Mouse (Mus musculus) v-Abl transformed pro-B cells (cell line): ENCODE measurements around the gene Hes3.

Experiments
- in situ Hi-C, 2 experiments: fragments of 400-800 bp; cut with MboI; formaldehyde crosslinking; loops; one replicate each; pipeline ENCODE4 v1.15.1; 2025; ENCODE audit not compliant: unreplicated experiment in 2 of 2

Hes3 gene

DNA sequence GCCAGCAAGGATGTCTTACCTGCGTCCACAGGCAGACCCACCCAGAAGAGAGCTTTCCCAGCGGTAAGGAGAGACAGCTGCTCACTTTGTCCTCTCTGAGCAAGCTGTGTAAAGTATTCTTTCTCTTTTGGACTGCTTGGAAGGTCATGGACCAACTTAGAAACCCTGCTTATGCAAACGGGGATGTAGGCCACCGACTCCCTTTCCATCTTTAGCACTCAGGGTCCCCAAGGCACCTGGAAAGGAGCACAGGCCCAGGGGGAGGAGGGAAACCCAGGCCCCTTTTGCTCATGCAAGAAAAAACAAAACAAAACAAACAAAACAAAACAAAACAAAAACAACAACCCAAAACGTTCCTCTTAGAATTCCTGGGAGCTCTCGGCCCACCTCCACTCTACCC is at the start of gene Hes3:
Hes3 (minus strand) TSS at position 101 of the 400 bp plus-strand sequence.
- in situ Hi-C loops = loop anchor here in 1 of 2 experiments (5.0 to 25.0 kb wide), 3 partner anchors 36 to 1671 kb away; partner anchors contain the start of genes A430005L14Rik, Phf13, Rpl22 and Thap3

DNA sequence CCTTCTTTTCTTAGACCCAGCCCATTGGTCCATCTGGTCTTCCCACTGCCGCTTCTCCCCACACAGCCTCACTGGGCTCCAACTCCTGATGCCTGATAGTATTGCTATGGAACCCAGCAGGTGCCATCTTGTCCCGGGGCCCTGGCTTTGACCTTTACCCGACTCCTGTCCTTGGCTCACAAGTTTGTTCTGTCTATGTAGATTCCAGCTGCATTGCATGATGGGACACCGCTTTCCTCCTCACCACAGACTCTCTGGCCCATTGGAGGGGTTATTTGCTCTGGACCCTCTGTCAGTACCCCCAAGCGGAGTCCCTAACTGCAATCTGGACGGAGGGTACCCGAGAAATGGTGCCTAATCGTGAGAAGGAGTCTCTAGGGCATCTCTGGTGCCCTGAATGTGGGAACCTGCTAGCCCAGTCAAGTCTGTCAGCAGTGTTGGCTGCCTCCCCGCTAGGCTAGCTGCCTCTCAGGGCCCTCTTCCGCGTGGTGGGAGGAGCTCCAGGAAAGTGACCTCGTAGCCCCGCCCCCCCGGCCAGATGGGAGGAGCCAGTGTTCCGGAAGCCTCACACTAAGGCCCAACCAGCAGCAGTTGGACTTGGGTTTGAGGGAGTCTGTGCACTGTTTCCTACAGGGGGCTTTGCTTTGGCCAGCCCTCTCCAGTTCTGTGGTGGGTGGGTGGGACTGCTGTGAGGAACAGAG is 49.3 kb upstream of the Hes3 start:
- in situ Hi-C loops = loop anchor here (10.0 to 25.0 kb wide), 2 partner anchors 154 to 1278 kb away; partner anchors contain the start of gene Vamp3 (in 1 of the 2)

DNA sequence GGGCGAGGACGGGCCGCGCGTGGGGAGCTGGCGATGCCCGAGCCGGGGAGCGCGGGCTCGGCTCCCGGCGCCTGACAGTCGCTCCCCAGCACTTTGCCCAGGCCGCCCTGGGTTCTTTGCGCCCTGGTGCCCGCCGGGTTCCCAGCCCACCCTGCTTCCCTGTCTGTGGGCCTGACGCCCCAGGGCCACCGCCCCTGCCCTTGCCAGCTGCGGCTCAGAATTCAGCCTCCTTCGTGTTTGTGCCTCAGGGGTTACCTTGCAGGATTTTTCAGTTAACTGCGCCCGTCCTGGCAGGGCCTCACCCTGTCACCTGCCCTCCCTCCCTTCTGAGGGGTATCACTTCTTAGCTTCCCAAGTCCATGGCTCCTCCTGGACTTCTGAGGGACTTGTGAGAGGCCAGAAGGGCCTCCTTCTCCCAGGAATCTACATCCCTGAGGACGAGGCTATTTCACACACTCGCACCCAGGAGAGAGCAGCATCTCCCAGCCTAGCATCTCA is 47.9 kb upstream of the Hes3 start:
- in situ Hi-C loops = loop anchor here in 1 of 2 experiments (25.0 kb wide), 1 partner anchor 1277 kb away; the partner anchor contains the start of gene Vamp3

DNA sequence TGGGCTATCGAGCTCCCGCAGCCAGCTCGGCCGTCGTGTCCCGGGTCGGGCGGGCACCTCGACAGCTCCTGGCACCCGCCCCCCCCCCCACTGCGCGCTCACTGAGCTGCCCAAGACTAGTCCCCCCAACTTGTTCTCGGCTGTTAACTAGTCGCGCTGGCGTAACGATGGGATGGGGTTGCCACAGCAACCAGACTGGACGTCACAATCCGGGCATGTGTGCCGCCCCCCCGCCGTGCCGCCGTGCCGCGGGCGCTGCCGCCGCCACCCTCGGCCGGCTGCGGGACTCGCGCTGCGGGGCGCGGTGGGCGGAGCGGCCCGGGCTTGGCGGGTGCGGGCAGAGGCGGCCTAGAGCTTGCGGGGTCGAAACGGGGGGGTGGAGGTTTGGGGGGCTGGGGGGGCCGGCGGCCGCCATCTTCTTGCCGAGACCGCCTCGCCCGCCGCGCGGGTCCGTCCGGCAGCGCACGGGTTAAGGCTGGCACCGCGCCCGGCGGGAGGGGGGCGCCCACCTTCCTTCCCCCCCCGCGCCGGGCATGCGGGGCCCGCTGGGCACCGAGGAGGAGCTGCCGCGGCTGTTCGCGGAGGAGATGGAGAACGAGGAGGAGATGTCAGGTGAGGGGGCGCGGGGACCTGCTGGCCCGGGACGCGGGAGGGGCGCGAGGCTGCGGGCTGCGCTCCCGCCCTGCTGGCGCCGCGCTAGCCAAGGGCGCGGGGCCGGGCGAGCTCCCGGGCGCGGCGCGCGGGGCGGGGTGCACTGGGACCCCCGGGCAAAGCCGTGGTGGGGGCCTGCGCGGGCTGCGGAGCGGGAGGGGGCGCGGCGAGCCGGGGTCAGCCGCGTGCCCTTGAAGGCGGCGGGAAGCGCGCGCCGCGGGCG is 47.2 kb upstream of the Hes3 start, which contains the start of gene Chd5:
Chd5 (plus strand) TSS at position 233 of the 874 bp plus-strand sequence.
- in situ Hi-C loops = loop anchor here in 1 of 2 experiments (25.0 kb wide), 1 partner anchor 1276 kb away; the partner anchor contains the start of gene Vamp3

DNA sequence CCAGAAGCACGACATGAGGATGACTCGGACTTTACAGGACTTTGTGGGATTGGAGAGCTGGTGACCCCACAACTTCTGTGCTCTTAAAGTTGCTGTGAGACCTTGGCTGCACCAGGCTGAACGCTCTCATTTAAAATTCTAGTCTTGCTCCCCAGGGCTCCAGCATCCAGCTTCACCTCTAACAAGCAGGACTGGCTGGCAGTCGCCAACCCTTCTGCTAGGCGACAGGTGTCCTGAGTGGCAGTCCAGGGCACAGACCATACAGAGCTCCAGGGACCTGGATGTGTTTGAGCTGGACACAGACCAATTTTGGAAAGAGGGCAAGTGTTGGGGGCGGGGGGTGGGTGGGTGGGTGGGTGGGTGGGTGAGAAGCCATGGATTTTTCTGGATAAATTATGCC is 46.3 kb upstream of the Hes3 start:
- in situ Hi-C loops = loop anchor here in 1 of 2 experiments (25.0 kb wide), 1 partner anchor 1275 kb away; the partner anchor contains the start of gene Vamp3

DNA sequence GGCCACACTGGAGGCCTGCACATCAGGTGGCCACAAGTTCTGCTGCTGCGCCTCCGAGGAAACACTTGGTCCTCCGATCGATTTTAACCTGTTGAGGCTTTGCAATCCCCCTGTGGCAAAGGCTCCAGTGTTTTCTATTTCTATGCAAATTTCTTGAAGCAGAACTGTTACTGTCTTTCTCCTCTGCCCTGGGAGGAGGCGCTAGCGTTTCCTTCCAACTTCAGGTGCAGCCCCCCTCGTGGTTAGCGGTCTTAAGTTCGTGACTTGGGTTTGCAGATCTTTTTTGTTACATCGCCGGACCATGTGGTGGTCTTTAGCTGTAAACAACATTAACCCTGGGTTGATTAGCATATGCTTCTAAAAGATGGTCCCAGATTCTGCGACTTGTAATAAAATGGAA is 42.1 kb upstream of the Hes3 start:
- in situ Hi-C loops = loop anchor here in 1 of 2 experiments (25.0 kb wide), 1 partner anchor 1271 kb away; the partner anchor contains the start of gene Vamp3

DNA sequence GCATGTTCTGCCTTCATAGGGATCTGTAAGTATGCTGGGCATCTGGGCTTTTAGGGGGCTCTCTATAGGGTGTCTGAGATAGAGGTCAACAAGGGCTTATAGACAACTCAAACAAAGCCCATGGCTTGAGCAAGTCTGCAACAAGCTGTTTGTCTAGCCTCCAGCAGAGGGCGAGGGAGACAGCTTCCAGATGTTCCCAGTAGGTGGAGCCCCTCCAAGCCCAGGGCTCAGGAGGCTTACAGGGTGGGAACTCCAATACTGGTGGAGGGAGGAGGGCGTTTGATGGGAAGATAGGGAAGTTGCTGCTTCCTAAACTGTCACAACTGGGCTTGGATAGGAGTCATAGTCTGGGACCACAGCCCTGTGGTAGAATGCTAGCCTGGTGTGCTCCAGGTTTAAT is 41.5 kb upstream of the Hes3 start:
- in situ Hi-C loops = loop anchor here in 1 of 2 experiments (25.0 kb wide), 1 partner anchor 1271 kb away; the partner anchor contains the start of gene Vamp3

DNA sequence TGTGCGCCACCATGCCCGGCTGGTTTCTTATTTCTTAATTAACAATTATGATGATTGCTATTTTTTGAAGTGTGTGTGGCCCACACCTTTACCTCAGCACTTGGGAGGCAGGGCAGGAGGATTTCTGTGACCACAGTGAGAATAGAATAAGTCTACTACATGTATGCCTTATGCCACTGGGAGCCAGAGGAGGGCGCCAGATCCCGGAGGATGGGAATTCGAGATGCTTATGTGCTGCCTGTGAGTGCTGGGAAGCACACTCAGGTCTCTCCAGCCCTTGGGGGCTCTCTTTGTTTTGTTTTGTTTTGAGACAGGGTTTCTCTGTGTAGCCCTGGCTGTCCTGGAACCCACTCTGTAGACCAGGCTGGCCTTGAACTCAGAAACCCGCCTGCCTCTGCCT is 37.2 kb upstream of the Hes3 start:
- in situ Hi-C loops = loop anchor here (5.0 to 25.0 kb wide), 7 partner anchors 36 to 1646 kb away; partner anchors contain the start of genes Cep104 (in 1 of the 2), Dffb (in 1 of the 2), Hes3 (in 1 of the 2) and Kcnab2 (in 1 of the 2)

DNA sequence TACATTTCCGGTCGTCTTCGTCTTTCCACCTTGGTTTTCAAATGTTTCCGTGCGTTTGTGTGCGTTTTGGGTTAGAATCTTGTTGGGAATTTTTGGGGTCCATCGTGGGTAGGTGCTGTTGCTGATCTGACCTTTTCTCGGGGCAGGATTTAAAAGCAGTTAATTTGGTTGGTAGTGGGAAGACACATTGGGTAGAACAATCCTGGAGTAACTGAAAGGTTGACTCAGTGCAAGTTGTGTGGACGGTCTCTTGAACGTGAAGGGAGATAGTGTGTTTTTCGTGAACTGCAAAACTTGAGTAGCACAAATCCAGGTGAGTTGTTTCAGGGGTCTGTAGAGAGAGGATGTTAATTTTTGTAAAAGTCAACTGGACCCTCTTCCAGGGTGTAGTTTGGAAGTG is 35.1 kb upstream of the Hes3 start:
- in situ Hi-C loops = loop anchor here (5.0 to 25.0 kb wide), 7 partner anchors 34 to 1648 kb away; partner anchors contain the start of genes Cep104 (in 1 of the 2), Dffb (in 1 of the 2), Hes3 (in 1 of the 2) and Kcnab2 (in 1 of the 2)

DNA sequence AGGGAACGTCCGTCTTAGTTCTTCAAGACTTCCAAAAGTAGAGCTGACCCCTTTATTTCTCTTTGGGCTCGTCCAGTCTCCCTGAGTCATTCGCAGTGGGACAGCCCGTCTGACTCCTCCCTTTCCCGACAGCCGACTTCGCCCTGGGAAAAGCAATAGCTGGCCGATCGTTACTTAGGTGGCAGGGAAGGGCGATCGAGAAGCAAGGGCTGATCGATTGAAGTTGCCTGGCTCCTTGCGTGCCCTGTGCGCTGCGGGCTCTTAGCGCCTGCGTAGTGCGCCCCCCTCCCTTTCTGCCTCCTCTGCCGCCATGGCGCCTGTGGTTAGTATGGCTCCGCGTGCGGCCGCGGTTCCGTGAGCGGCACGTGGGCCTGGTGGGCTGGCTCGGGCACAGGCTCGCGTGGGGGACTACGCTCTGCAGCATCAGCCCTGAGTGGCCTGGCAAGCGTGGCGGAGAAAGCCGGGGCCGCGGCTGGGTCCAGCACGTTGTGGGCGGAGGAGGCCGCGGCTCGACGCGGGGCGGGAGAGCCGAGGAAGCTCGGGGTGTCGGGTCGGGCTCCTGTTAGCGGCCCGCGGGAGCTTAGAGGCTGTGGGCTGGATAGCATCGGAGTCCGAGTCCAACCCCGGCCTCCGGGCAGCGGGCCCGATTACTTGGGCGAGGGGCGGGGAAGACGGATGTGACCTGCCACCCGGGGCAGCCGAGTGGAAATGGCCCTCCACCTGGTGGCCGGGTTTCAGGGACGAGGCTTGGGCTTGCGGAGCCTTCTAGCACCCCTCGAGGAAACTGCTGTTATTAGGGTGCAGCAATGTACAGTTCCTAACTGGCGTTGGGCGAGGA is 34.3 kb upstream of the Hes3 start, which contains the start of gene Rpl22:
Rpl22 (plus strand) TSS at position 169 of the 838 bp plus-strand sequence.
- in situ Hi-C loops = loop anchor here (5.0 to 25.0 kb wide), 7 partner anchors 33 to 1649 kb away; partner anchors contain the start of genes Cep104 (in 1 of the 2), Dffb (in 1 of the 2), Hes3 (in 1 of the 2) and Kcnab2 (in 1 of the 2)

DNA sequence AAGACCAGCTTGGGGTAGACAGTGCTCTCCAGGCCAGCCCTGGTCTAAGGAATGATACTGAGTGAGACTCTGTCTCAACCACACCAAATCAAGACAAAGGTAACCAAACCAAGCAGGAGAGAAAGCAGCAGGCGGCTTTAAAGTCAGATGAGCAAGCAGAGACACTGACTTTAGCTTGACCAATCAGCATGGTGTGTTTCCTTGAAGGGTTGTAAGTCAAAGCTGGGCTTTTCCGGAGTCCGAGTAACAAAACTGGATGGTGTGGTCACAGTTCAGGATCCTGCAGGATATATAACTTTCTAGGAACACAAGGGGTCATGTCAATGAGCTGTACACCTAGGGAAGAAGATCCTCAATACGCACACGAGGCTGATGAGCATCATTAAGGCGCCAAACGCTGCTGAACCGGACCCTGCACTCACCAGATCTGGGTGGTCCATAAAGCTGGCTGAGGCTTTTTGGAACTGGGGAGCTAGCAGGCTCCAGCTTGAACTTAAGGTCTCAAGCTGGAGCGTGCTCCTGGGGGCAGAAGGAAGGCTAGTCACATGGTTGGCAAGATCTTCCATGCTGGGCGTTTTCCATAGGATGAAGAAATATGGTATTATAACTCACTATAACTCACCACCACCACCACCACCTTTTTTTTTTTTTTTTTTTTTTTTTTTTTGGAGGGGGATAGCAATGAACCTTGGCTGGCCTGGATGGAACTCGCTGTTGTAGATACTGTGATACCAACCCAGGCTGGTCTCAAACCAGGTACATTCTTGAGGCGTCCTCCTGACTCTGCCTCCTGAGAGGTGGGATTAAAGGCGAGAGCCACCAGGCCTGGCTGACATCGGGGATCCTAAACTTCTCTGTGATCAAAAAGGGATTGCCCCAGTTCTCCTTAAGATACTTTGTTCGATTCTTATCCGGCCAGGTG is 33.4 kb upstream of the Hes3 start:
- in situ Hi-C loops = loop anchor here (5.0 to 25.0 kb wide), 8 partner anchors 33 to 1837 kb away; partner anchors contain the start of genes Kcnab2 (in 2 of the 2), Nphp4 (in 2 of the 2), Cep104 (in 1 of the 2) and Dffb (in 1 of the 2)

DNA sequence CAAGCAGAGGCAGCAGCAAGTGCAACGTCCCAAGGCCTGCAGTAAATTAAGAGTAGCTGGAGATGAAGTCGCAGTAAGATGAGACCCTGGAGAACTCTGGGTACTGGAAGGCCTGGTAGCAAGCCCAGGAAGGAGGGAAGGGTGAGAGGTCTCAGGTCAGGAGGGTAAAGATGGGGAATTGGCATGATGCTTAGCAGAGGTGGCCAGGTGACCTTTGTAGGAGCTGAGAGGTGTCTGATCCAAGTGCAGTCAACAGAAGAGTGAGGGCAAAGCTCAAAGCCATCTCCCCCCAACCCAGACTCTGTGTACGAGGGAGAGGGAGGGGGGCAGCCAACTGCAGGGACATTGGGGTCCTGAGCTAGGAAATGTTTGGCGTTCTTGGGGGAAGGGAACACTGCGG is 30.0 kb upstream of the Hes3 start:
- in situ Hi-C loops = loop anchor here (5.0 to 25.0 kb wide), 3 partner anchors 156 to 1841 kb away; partner anchors contain the start of genes Cep104 (in 1 of the 2), Dffb (in 1 of the 2), Kcnab2 (in 1 of the 2) and Megf6 (in 1 of the 2)

DNA sequence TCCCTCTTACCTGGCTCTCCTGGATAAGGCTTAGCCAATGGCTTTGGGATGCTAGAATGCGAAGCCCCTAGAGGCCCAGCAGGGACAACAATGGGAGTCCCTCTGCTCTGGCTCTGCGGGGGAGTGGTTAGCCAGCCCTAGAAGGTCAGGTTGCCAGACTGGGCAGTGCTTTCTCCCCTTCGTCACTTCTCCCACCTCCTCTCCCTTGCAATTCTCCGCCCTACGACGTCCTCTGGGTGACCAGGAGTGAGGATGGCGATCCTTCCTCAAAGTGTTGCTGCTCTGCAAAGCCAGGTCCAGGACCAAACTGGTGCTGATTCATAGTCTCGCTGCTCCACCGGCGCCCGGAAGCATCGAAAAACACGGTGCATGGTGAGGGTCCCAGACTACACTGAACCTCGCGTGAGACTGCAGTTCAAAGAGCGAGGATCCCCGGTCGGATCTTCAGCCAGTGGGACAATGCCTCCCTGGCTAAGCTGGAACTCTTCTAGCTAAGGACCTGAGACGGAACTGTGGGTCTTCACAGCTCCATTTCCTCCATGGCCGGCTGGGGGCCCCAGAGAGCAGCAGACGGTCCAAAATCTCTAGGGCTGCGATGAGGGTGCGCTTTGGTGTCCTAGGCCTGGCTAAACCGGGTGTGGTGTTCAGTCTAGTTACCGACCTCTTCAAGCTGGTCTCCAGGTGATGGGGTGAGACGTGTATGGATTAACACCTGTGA is 27.2 kb upstream of the Hes3 start, which contains the start of gene Rnf207:
Rnf207 (minus strand) TSS at position 477 of the 718 bp plus-strand sequence.
- in situ Hi-C loops = loop anchor here in 1 of 2 experiments (25.0 kb wide), 1 partner anchor 1844 kb away; the partner anchor contains the start of genes Megf6 and Tprgl

DNA sequence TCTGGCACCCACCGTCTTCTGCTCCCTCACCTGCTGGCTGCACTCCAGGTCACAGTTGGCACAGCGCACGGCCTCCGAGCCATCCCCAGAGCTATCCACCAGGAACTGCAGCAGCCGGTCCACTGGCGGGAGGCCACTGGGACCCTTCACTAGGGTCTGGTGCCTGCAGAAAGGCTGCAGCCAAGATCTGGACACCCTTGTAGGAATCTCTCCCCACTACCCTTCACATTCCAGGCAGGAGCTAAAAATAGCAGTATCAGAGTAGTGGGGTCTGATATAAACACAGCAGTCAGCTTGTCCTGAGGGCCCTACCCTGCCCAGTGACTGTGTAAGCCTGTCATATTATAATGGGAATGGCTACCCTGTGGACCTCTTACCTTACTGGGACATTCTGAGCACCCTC is 26.2 kb upstream of the Hes3 start:
- in situ Hi-C loops = loop anchor here in 1 of 2 experiments (25.0 kb wide), 1 partner anchor 1845 kb away; the partner anchor contains the start of genes Megf6 and Tprgl

DNA sequence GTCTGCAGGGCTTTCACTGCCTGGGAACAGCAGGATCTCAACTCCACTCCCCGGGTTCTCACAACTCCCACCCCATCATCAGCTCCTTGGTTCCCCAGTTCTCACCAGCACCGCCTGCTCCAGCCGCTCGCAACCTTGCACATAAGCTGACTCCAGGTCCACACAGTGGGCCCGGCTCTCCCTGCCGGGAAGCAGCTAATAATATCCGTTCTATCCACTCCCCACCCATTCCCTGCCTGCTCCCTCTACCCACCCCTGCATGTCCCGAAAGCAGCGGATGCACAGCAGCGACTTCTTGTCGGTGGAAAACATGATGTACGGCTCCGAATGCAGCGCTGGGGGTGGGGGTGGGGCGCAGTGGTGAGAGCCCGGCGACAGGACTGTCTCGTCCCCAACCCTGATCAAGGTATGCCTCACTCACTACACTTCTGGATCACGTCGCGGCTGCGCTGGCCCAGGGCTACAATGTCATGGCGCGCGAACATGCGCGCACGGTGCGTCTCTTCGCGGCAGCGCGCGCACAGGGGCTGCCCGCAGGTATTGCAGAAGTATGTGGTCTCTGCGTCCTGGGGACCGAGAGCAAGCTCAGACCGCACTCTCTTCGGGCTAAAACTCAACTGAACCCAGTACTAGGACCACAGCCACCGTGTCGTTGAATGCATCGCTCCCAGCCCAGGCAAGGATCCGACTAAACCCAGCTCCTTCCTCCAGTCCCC is 24.2 kb upstream of the Hes3 start:
- in situ Hi-C loops = loop anchor here in 1 of 2 experiments (25.0 kb wide), 1 partner anchor 1847 kb away; the partner anchor contains the start of genes Megf6 and Tprgl

DNA sequence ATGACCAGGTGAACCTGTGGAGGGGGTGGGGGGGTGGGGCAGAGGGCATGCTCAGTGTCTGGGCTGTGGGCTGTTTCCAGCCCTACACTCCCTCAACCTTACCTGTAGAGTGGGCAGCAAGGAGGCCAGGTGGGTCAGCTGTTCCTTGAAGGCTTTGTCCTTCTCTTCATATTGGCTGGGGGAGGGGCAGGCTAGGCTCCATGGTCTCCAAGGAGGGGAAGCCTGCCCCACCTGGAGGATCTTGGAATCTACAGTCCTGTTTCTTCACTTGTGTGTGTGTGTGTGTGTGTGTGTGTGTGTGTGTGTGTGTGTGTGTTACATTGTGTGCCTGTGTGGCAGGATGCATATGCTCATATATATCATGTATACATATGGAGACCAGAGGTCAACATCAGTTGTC is 22.5 kb upstream of the Hes3 start:
- in situ Hi-C loops = loop anchor here in 1 of 2 experiments (25.0 kb wide), 1 partner anchor 1848 kb away; the partner anchor contains the start of genes Megf6 and Tprgl
